Mouse (Mus musculus) naive thymus-derived CD4-positive, alpha-beta T cell, adult 5 months (primary cell): ENCODE data around the gene Vmn1r80. TPM values are rescaled to one million over a fixed set of nuclear protein-coding genes. Genes with fewer than 3 reads are reported as not detected.

Experiments used
- polyA plus RNA-seq: library from polyadenylated mRNA; unstranded; fragments of 100-300 nt; shearing (Covaris generic); gene quantifications from one replicate; pipeline ENCODE4 v1.2.1, GENCODE M21; 2017

Vmn1r80 gene
- 0.05 TPM for polyA plus RNA-seq

DNA sequence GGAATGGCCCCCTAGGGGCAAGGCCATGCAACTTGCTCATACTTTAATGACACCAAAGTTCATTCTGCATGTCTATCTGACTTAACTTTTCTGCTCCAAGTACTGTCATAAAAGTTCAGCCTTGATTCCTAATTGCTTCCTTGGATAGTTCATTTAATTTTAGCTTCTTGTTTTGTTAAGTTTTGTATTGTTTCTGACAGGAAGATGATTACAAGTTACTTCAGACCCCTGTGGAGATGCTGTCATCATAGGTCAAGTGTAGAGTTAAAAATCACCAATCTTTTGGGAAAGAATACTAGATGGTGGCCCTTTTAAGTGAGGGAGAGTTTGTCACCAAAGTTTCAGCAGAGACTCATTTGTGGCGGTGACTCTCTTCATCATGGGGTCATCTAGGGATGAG is at the start of gene Vmn1r80:
Gene Vmn1r80 (plus strand): TSS at position 301 of the 400 bp plus-strand sequence.

DNA sequence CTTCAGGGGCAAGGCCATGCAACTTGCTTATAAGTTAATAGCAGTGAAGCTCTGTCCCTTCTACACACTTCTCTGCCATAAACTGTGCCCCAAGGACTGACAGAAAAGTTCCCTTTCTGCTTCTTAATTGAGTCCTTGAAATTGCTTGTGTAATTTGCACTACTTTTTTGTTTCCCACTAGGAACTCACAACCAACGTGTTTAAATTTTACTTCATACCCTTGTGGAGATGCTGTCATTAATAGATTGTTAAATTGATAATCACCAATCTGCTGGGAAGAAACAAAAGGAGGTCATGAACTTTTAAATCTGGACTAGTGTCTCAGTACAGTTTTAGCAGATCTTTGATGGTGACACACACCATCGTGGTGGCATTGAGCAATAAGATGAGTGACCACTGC is 39.1 kb upstream of the Vmn1r80 start, which contains the start of gene Vmn1r78:
Gene Vmn1r78 (plus strand): TSS at position 301 of the 400 bp plus-strand sequence.

DNA sequence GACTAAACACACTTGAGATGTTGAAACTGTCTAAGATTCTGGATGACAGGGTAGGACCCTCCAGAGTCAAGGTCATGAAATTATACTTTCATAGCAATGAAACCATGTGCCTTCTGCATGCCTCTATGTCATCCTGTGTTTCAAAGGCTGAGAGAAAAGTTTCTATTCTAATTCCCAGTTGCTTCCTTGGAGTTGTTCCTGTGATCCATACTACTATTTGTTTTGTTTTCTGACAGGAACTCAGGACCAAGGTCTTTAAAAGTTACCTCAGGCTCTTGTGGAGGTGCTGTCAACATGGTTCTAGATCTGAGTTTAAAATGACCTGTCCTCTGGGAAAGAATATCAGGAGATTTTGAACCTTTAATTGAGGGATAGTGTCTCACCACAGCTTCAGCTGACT is 18.1 kb upstream of the Vmn1r80 start, which contains the start of gene Vmn1r79:
Gene Vmn1r79 (plus strand): TSS at position 301 of the 400 bp plus-strand sequence.

Other genes starting within 250 kb of the Vmn1r80 start
- 0.05 TPM for gene Vmn1r77, start 152.5 kb upstream of the Vmn1r80 start, polyA plus RNA-seq
- 0.37 TPM for gene Vmn1r78, start 39.0 kb upstream of the Vmn1r80 start, polyA plus RNA-seq
- gene Vmn1r79, start 18.0 kb upstream of the Vmn1r80 start, polyA plus RNA-seq: not detected
- 0.14 TPM for gene Vmn1r81, start 79.0 kb downstream of the Vmn1r80 start, polyA plus RNA-seq
- not detected for gene Vmn1r82, start 111.1 kb downstream of the Vmn1r80 start, polyA plus RNA-seq
- not detected for gene Vmn1r83, start 140.2 kb downstream of the Vmn1r80 start, polyA plus RNA-seq
- gene Vmn1r84, start 180.0 kb downstream of the Vmn1r80 start, polyA plus RNA-seq: not detected
- gene Zfp551, start 233.5 kb downstream of the Vmn1r80 start, polyA plus RNA-seq: 1.8 TPM